Mouse (Mus musculus) forebrain, embryonic 15.5 days (tissue): ENCODE results near the gene Brca1. TPM values are rescaled to one million over a fixed set of nuclear protein-coding genes. Genes with fewer than 3 reads are reported as not detected.

Experiments
- ATAC-seq: fragments of 200-750 bp; cut with Nextera tagmentation; replicated peaks from 2 replicates; pipeline ENCODE4 v1.8.0; 2017; ENCODE audit warnings: mild to moderate bottlenecking, moderate TSS enrichment, moderate library complexity
- H3K27ac ChIP-seq: fragments of 300-500 bp; sonication (generic); replicated peaks from 2 replicates; pipeline ENCODE4 v1.5.1; 2015; ENCODE audit warnings: mild to moderate bottlenecking, inconsistent platforms
- H3K27me3 ChIP-seq: fragments of 300-500 bp; sonication (generic); 2 replicates; pipeline ENCODE4 v1.6.1; 2015; ENCODE audit warnings: inconsistent platforms
- H3K36me3 ChIP-seq: fragments of 300-500 bp; sonication (generic); 2 replicates; pipeline ENCODE4 v1.6.1; 2015; ENCODE audit warnings: mild to moderate bottlenecking, inconsistent platforms
- H3K4me1 ChIP-seq: fragments of 300-500 bp; sonication (generic); 2 replicates; pipeline ENCODE4 v1.6.1; 2015; ENCODE audit warnings: inconsistent platforms
- H3K4me2 ChIP-seq: fragments of 300-500 bp; sonication (generic); replicated peaks from 2 replicates; pipeline ENCODE4 v1.6.1; 2015; ENCODE audit warnings: mild to moderate bottlenecking, inconsistent platforms
- H3K4me3 ChIP-seq: fragments of 300-500 bp; sonication (generic); 2 replicates; pipeline ENCODE4 v1.5.1; 2015; ENCODE audit warnings: mild to moderate bottlenecking, inconsistent platforms
- H3K9ac ChIP-seq: fragments of 300-500 bp; sonication (generic); replicated peaks from 2 replicates; pipeline ENCODE4 v1.6.1; 2015; ENCODE audit warnings: mild to moderate bottlenecking, inconsistent platforms
- H3K9me3 ChIP-seq: fragments of 300-500 bp; sonication (generic); 2 replicates; pipeline ENCODE4 v1.6.1; 2016; ENCODE audit warnings: inconsistent platforms
- whole genome bisulfite sequencing: fragments of 180-500 bp; shearing (Covaris S2); methylation state at CpG from one replicate; pipeline ENCODE4 v1.1.7; 2015; ENCODE audit warnings: mixed read lengths; 5-methylcytosine and 5-hydroxymethylcytosine counted together
- polyA plus RNA-seq: library from polyadenylated mRNA; unstranded; fragments of >200 nt; fragmentation: Nextera tagmentation; extraction: Ambion mirVana; gene quantifications from 2 replicates; pipeline ENCODE4 v1.2.1, GENCODE M21; 2015

The Brca1 gene
- polyA plus RNA-seq, 1 experiment from 2014 or later: 5.6 TPM

DNA sequence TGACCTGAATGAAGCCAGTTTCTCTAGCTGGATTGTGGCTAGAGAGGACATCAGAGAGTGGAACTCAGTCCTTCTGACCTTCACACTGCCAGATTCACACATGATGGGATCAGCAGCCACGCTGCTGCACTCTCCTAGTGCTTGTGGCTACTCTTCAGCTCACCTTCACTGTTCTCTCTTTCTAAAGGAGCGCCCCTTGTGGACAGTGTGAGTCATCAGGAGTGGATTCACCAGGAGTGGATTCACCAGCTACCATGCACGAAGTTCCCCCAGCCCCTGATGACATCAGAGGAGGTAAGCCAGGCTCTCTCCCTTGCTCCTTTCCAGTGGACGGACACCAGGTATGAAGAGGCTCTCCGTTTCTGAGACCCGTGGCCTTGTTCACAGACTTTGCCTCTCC, 24.4 kb upstream of the Brca1 start:
- Histone ChIP-seq H3K27ac (no peak overlapping the region), H3K4me3 (no peak overlapping the region), H3K4me2 (no peak overlapping the region), H3K4me1 (no peaks in the 10 kb centered on the region), H3K9me3 (no peaks in the 10 kb centered on the region), H3K36me3 (peaks cover 97% of the 10 kb centered on the region), H3K27me3 (no peaks in the 10 kb centered on the region), H3K9ac (no peak overlapping the region)
- WGBS: 77% methylated on average over 6 of the region's 6 CpGs
- ATAC-seq: no peak

DNA sequence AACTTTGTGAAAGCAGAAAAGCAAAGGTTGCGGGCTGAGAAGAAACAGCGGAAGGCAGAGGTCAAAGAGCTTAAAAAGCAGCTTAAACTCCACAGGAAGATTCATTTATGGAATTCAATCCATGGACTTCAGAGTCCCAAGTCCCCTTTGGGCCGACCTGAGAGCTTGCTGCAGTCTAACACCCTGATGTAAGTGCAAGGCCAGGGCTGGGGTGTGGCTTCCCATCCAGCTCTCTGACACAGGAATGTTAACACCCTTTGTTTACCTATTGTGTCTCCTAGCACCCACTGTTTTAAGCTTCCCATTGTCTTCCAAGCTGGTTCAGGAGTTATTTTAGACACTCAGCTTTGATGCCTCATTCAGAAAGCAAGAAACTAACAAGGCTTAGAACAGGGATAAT, 16.7 kb upstream of the Brca1 start:
- Histone ChIP-seq H3K9ac (no peak overlapping the region), H3K27me3 (no peaks in the 10 kb centered on the region), H3K27ac (no peak overlapping the region), H3K36me3 (peaks cover 89% of the 10 kb centered on the region), H3K9me3 (no peaks in the 10 kb centered on the region), H3K4me3 (no peak overlapping the region), H3K4me2 (no peak overlapping the region), H3K4me1 (no peaks in the 10 kb centered on the region)
- 86% methylated on average over 3 of the region's 3 CpGs for WGBS
- ATAC-seq: no peak

GRCm38 (mm10) chr11:101562391-101562790, 10.6 kb upstream of the Brca1 start:
- no peak for ATAC-seq
- H3K9ac ChIP-seq: no peak overlapping the region
- H3K9me3 ChIP-seq: no peaks in the 10 kb centered on the region
- H3K4me3 ChIP-seq: no peak overlapping the region
- WGBS: 41% methylated on average over 5 of the region's 5 CpGs
- no peaks in the 10 kb centered on the region for H3K27me3 ChIP-seq
- peaks cover 75% of the 10 kb centered on the region for H3K36me3 ChIP-seq
- no peak overlapping the region for H3K27ac ChIP-seq
- H3K4me2 ChIP-seq: no peak overlapping the region
- no peaks in the 10 kb centered on the region for H3K4me1 ChIP-seq

GRCm38 (mm10) chr11:101556954-101557353, 5.2 kb upstream of the Brca1 start:
- Histone ChIP-seq H3K36me3 (peaks cover 41% of the 10 kb centered on the region), H3K4me2 (no peak overlapping the region)

DNA sequence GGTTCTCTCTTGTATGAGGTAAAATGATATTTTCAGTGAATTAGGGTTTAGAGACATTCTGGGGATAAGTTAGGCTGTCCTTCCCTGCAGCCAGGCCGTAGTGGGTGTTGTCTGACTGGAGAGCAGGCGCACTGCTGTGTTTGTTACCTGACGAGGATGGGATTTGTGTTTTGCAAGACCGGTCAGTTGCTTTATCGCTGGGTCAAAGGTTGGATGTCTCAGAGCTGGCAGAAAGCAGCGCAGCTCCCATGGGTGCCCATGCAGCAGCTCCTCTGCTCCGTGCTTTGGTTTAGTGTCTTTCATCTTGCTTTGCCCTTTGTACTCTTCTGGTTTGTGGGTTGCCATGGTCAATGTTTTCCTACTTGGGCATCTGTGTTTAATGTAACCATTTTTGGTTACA, 4.8 kb upstream of the Brca1 start:
- Histone ChIP-seq H3K36me3 (peaks cover 38% of the 10 kb centered on the region), H3K4me1 (peaks cover 31% of the 10 kb centered on the region), H3K9ac (no peak overlapping the region), H3K27me3 (no peaks in the 10 kb centered on the region), H3K9me3 (no peaks in the 10 kb centered on the region), H3K4me3 (no peak overlapping the region), H3K4me2 (no peak overlapping the region), H3K27ac (no peak overlapping the region)
- no peak for ATAC-seq
- WGBS: 91% methylated on average over 7 of the region's 7 CpGs

More at GRCm38 (mm10) chr11:101556954-101557353, 5.2 kb upstream of the Brca1 start:
- no peak for ATAC-seq
- no peaks in the 10 kb centered on the region for H3K27me3 ChIP-seq
- H3K9me3 ChIP-seq: no peaks in the 10 kb centered on the region
- H3K27ac ChIP-seq: no peak overlapping the region
- 33% methylated on average over 2 of the region's 2 CpGs for WGBS
- H3K4me3 ChIP-seq: no peak overlapping the region
- H3K9ac ChIP-seq: no peak overlapping the region
- H3K4me1 ChIP-seq: peaks cover 31% of the 10 kb centered on the region

- Histone ChIP-seq H3K9me3 (no peaks in the 10 kb centered on the region), H3K4me2 (peak overlapping the region; percentile 57), H3K4me3 (peak overlapping the region; percentile 84), H3K27me3 (no peaks in the 10 kb centered on the region), H3K36me3 (peaks cover 14% of the 10 kb centered on the region; the same call in 1 of the 2 replicates), H3K27ac (peak overlapping the region; percentile 93), H3K9ac (peak overlapping the region; percentile 73), H3K4me1 (peaks cover 42% of the 10 kb centered on the region)
- no peak for ATAC-seq
- 23% methylated on average over 8 of the region's 8 CpGs for WGBS
These were observed 1.7 kb upstream of the Brca1 start for GRCm38 (mm10) chr11:101553354-101553930.

- no peaks in the 10 kb centered on the region for H3K27me3 ChIP-seq
- H3K9ac ChIP-seq: peak overlapping the region; percentile 73
- ATAC-seq: peak; percentile 98
- H3K36me3 ChIP-seq: peaks cover 9% of the 10 kb centered on the region; the same call in 1 of the 2 replicates
- no peaks in the 10 kb centered on the region for H3K9me3 ChIP-seq
- peaks cover 42% of the 10 kb centered on the region for H3K4me1 ChIP-seq
- H3K4me3 ChIP-seq: peak overlapping the region; percentile 84
- peak overlapping the region; percentile 98 for H3K27ac ChIP-seq
- WGBS: under 1% methylated on average over 37 of the region's 37 CpGs
- peak overlapping the region; percentile 57 for H3K4me2 ChIP-seq
These were observed 933 bp upstream of the Brca1 start for GRCm38 (mm10) chr11:101552476-101553300.

DNA sequence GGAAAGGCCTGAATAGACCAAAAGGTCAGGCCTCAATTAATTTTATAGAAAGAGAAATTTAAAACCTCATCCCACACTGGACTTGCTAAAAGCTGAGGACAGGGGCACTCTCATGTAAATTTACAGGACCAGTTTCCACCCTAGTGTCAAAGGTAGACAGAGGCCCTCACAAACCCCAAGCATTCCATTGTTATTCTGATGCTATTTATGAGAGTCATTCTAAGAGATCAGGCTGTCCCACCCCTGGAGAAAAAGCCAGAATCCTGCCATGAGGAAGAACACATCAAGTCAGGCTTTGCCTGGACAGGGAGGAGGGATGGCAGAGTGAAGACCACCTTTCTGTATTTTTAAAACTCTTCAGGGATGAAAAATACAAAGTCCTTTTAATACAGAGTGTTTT, 3.2 kb downstream of the Brca1 start:
- peaks cover 24% of the 10 kb centered on the region for H3K4me1 ChIP-seq
- H3K36me3 ChIP-seq: no peaks in the 10 kb centered on the region
- no peak for ATAC-seq
- H3K27ac ChIP-seq: no peak overlapping the region
- no peak overlapping the region for H3K4me3 ChIP-seq
- no peaks in the 10 kb centered on the region for H3K9me3 ChIP-seq
- H3K9ac ChIP-seq: no peak overlapping the region
- H3K27me3 ChIP-seq: no peaks in the 10 kb centered on the region
- no peak overlapping the region for H3K4me2 ChIP-seq

- no peak overlapping the region for H3K27ac ChIP-seq
- ATAC-seq: peak; percentile 71
- 78% methylated on average over 1 of the region's 1 CpGs for WGBS
These were observed 7.6 kb downstream of the Brca1 start for GRCm38 (mm10) chr11:101544132-101544531.

GRCm38 (mm10) chr11:101543533-101543932, 8.2 kb downstream of the Brca1 start:
- WGBS: 82% methylated on average over 9 of the region's 9 CpGs
- no peak overlapping the region for H3K9ac ChIP-seq
- H3K27ac ChIP-seq: no peak overlapping the region
- H3K4me1 ChIP-seq: peaks cover 12% of the 10 kb centered on the region
- no peaks in the 10 kb centered on the region for H3K27me3 ChIP-seq
- no peak overlapping the region for H3K4me3 ChIP-seq
- no peak for ATAC-seq
- no peaks in the 10 kb centered on the region for H3K9me3 ChIP-seq
- no peaks in the 10 kb centered on the region for H3K36me3 ChIP-seq
- H3K4me2 ChIP-seq: no peak overlapping the region

More at GRCm38 (mm10) chr11:101544132-101544531, 7.6 kb downstream of the Brca1 start:
- Histone ChIP-seq H3K4me1 (peaks cover 12% of the 10 kb centered on the region), H3K9me3 (no peaks in the 10 kb centered on the region), H3K27me3 (no peaks in the 10 kb centered on the region), H3K9ac (no peak overlapping the region), H3K4me2 (no peak overlapping the region), H3K36me3 (no peaks in the 10 kb centered on the region), H3K4me3 (no peak overlapping the region)

DNA sequence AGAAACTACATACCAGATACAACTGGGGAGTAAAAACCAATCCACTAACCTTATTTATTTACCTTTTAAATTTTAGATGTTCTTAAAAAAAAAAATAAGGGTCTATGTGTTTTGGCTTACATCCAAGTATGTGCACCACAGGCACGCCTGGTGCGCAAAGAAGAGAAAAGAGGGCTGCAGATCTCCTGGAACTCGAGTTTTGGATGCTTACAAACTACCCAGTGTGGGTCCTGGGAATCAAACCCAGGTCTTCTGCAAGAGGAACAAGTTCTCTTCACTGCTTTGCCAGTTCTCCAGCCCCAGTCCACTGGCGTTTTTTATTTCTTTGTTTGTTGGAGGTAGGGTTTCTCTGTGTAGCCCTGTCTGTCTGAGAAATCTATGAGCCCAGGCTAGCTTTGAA, 25.1 kb downstream of the Brca1 start:
- H3K36me3 ChIP-seq: no peaks in the 10 kb centered on the region
- no peak for ATAC-seq
- no peaks in the 10 kb centered on the region for H3K9me3 ChIP-seq
- H3K4me2 ChIP-seq: no peak overlapping the region
- H3K4me1 ChIP-seq: peaks cover 22% of the 10 kb centered on the region
- peak overlapping the region; percentile 68 for H3K27ac ChIP-seq
- H3K9ac ChIP-seq: no peak overlapping the region
- H3K4me3 ChIP-seq: no peak overlapping the region
- WGBS: 72% methylated on average over 4 of the region's 4 CpGs
- no peaks in the 10 kb centered on the region for H3K27me3 ChIP-seq

DNA sequence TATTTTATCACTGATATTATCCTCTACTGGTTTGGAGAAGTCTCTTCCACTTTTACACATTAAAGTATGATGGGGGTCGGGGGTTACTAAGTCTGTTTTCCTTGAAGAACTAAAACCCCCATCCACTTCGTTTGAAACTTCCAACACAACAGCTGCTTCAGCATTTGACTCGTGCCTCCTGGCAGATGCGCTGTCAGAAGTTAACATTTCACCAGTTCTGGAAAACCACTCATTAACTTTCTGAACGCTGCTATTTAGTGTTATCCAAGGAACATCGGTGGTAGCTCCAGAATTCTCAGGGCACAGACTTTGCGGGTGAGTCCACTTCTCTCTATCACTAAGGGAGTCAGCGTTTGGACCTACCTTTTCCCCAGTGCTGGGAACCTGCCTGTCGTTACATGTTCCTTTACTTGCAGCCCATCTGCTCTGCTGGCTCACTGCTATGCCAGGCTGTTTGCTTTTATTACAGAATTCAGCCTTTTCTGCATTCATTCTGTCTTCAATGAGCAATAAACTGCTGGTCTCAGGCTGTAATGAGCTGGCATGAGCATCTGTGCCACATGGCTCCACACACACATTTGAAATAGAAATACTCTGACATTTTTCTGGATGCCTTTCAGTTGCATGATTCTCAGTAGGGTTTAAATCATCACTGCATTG, 25.7 kb downstream of the Brca1 start:
- H3K9ac ChIP-seq: no peak overlapping the region
- 61% methylated on average over 9 of the region's 9 CpGs for WGBS
- peak; percentile 74 for ATAC-seq
- H3K27me3 ChIP-seq: no peaks in the 10 kb centered on the region
- no peak overlapping the region for H3K4me2 ChIP-seq
- H3K4me3 ChIP-seq: no peak overlapping the region
- no peaks in the 10 kb centered on the region for H3K36me3 ChIP-seq
- H3K27ac ChIP-seq: peak overlapping the region; percentile 73
- H3K4me1 ChIP-seq: peaks cover 22% of the 10 kb centered on the region
- no peaks in the 10 kb centered on the region for H3K9me3 ChIP-seq
